Mouse (Mus musculus) limb, embryonic 12.5 days (tissue): Measurements from ENCODE around the gene Syncrip. TPM values are rescaled to one million over a fixed set of nuclear protein-coding genes. Genes with fewer than 3 reads are reported as not detected.
A peak's percentile ranks its signal among the peaks of the same experiment; 100 is the strongest.
"Not testable (repeated sequence)": the region's sequence is repeated elsewhere in the genome, so short reads cannot be mapped to it uniquely, and the experiment has no call there.

Experiments used
- ATAC-seq: fragments of 200-750 bp; cut with Nextera tagmentation; 2 replicates; pipeline ENCODE4 v1.8.0; 2017; ENCODE audit warnings: low read depth, moderate TSS enrichment; ENCODE audit not compliant: insufficient number of reproducible peaks, insufficient read depth, low FRiP score, low TSS enrichment
- H3K27ac ChIP-seq: fragments of 300-500 bp; sonication (generic); 2 replicates; pipeline ENCODE4 v1.5.1; 2016; ENCODE audit warnings: mild to moderate bottlenecking, moderate library complexity
- H3K27me3 ChIP-seq: fragments of 300-500 bp; sonication (generic); 2 replicates; pipeline ENCODE4 v1.6.1; 2016; ENCODE audit warnings: mild to moderate bottlenecking, moderate library complexity
- H3K36me3 ChIP-seq: fragments of 300-500 bp; sonication (generic); 2 replicates; pipeline ENCODE4 v1.6.1; 2016; ENCODE audit warnings: mild to moderate bottlenecking, moderate library complexity
- H3K4me1 ChIP-seq: fragments of 300-500 bp; sonication (generic); replicated peaks from 2 replicates; pipeline ENCODE4 v1.6.1; 2016
- H3K4me2 ChIP-seq: fragments of 300-500 bp; sonication (generic); 2 replicates; pipeline ENCODE4 v1.6.1; 2016; ENCODE audit warnings: mild to moderate bottlenecking, moderate library complexity
- H3K4me3 ChIP-seq: fragments of 300-500 bp; sonication (generic); replicated peaks from 2 replicates; pipeline ENCODE4 v1.5.1; 2016; ENCODE audit warnings: mild to moderate bottlenecking
- H3K9ac ChIP-seq: fragments of 300-500 bp; sonication (generic); replicated peaks from 2 replicates; pipeline ENCODE4 v1.6.1; 2016; ENCODE audit warnings: mild to moderate bottlenecking, moderate library complexity
- H3K9me3 ChIP-seq: fragments of 300-500 bp; sonication (generic); 2 replicates; pipeline ENCODE4 v1.6.1; 2016; ENCODE audit warnings: mild to moderate bottlenecking, moderate library complexity
- WGBS: fragments of 180-500 bp; shearing (Covaris S2); methylation state at CpG from one replicate; pipeline ENCODE4 v1.1.7; 2016; 5-methylcytosine and 5-hydroxymethylcytosine counted together
- polyA plus RNA-seq: library from polyadenylated mRNA; unstranded; fragments of >200 nt; fragmentation: Nextera tagmentation; extraction: Ambion mirVana; gene quantifications from 2 replicates; pipeline ENCODE4 v1.2.1, GENCODE M21; 2016

Syncrip gene
- polyA plus RNA-seq, 1 experiment from 2014 or later, result 124 TPM

DNA sequence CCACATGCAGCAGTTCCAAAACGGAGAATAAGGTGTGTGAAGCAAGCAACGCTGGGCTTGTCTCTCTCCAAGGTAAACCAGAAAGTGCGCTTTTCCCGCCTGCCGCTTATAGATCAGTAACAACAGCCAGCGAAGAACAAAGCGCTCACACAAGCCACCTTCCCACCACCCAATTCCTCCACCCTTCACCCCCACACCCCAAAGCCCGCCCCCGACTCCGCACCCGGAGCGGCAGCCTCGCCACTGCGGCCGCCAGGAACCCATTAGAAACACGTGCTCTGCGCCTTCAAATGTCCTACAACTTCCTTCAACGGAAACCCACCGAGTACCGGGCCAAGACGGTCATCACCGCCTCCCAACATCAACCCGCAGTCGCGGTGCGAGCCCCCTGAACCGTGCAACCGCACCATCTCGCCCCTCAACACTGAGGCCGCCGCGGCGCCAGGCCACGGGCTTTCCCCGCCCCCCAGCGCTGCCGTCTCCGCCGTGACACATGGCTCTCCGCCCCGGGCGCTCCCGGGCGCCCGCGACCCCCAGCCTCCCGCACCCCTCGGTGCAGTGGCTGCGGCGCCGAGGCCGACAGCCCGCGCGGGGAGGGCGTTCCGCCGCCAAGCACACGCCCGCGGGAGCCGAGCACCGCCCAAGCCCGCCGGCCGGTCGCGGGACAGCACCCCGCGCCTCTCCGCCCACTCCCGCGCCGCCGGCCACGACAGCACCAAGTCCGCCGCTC, 1.1 kb downstream of the Syncrip start:
- Histone ChIP-seq H3K27me3 (no peaks in the 10 kb centered on the region), H3K9ac (peak overlapping the region; percentile 99), H3K4me1 (peaks cover 10% of the 10 kb centered on the region), H3K36me3 (peaks cover 18% of the 10 kb centered on the region), H3K4me3 (peak overlapping the region; percentile 100), H3K9me3 (no peaks in the 10 kb centered on the region), H3K27ac (peak overlapping the region; percentile 99), H3K4me2 (peak overlapping the region; percentile 79)
- ATAC-seq, result no peak; the same call in 1 of the 2 replicates
- WGBS, result under 1% methylated on average over 77 of the region's 78 CpGs

DNA sequence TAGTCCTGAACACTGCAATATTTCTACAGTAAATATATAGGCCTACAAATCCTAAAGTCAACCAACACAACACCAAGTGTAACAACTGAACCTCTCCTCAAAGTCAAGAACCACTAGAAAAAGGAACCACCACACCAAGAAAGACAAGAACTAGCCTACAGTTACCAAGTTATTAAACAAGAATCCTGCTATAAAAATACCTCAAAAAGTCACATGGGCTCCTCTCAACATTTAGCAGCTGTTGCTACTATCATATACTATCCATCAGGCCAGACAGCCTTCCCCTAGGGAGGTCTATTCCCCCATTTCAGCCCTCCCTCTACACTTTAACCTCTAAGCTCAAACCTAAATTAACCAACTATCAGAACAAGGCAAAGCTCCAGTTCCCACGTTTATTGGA, 2.3 kb downstream of the Syncrip start:
- H3K36me3 ChIP-seq, result peaks cover 28% of the 10 kb centered on the region

DNA sequence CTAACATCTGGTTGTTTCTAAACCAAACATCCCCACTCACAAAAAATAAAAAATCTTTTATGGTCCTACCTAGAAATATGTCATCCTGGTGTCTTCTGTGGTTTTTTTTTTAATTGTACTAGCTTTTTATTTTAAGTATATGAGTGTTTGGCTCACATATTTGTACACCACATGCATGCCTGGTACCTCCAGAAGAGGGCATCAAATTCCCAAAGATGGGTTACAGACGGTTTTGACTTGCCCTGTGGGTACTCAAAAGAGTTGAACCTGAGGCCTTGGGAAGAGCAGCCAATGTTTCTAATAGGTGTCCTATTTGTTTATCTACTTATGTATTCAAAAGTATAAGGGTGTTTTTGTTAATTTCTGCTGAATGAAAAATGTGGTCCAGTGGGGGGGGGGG, 6.2 kb downstream of the Syncrip start:
- Histone ChIP-seq H3K9ac (no peak overlapping the region), H3K4me2 (no peak overlapping the region), H3K27me3 (no peaks in the 10 kb centered on the region), H3K9me3 (no peaks in the 10 kb centered on the region), H3K4me3 (no peak overlapping the region), H3K27ac (no peak overlapping the region), H3K4me1 (peaks cover 8% of the 10 kb centered on the region), H3K36me3 (peaks cover 58% of the 10 kb centered on the region)
- WGBS, result 34% methylated on average over 1 of the region's 1 CpGs
- no peak for ATAC-seq

More for the DNA sequence above, 2.3 kb downstream of the Syncrip start:
- Histone ChIP-seq H3K9ac (peak overlapping the region; percentile 99; the same call in 1 of the 2 replicates), H3K4me2 (peak overlapping the region; percentile 79), H3K27me3 (no peaks in the 10 kb centered on the region), H3K27ac (no peak overlapping the region), H3K4me1 (peaks cover 10% of the 10 kb centered on the region), H3K9me3 (no peaks in the 10 kb centered on the region), H3K4me3 (peak overlapping the region; percentile 100)
- ATAC-seq, result no peak
- WGBS, result 10% methylated on average over 1 of the region's 1 CpGs

DNA sequence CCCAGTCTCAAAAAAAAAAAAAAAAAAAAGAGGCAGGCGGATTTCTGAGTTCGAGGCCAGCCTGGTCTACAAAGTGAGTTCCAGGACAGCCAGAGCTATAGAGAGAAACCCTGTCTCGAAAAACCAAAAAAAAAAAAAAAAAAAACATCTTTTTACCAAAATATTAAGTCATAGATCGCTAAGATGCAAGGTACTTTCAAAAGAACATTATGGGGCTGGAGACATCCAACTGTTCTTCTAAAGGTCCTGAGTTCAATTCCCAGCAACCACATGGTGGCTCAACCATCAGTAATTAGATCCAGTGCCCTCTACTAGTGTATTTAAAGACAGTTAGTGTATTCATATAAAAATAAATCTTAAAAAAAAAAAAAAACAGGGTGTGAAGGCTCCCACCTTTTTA, 21.4 kb downstream of the Syncrip start:
- not testable (repeated sequence) for H3K4me3 ChIP-seq, ATAC-seq, H3K4me2 ChIP-seq, H3K27ac ChIP-seq, H3K4me1 ChIP-seq, H3K9ac ChIP-seq, H3K9me3 ChIP-seq, H3K27me3 ChIP-seq
- WGBS, result 98% methylated on average over 2 of the region's 4 CpGs
- H3K36me3 ChIP-seq, result peaks cover 64% of the 10 kb centered on the region

DNA sequence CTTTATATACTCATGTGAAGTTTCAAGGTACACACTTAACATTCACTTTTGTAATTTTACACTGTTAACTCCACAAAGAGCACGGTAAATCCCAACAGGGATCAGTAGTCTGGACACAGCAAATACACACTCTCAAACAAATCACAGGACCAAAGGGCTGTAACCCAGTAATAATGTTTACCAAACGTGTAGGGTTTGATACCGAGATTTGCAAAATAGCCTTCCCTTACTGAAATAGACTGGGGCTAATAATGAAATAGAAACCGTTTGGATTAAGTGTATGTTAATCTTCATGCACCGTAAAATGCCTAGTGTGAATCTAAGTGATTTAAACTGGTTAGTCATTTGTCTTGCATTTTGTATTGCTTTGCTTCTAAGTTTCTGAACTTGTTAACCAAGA, 42.4 kb downstream of the Syncrip start:
- peaks cover 7% of the 10 kb centered on the region; the same call in 1 of the 2 replicates for H3K4me1 ChIP-seq
- H3K9ac ChIP-seq, result no peak overlapping the region
- 29% methylated on average over 5 of the region's 5 CpGs for WGBS
- H3K36me3 ChIP-seq, result peaks cover 5% of the 10 kb centered on the region; the same call in 1 of the 2 replicates
- no peak overlapping the region for H3K4me3 ChIP-seq
- H3K9me3 ChIP-seq, result no peaks in the 10 kb centered on the region
- no peaks in the 10 kb centered on the region for H3K27me3 ChIP-seq
- H3K4me2 ChIP-seq, result peak overlapping the region; percentile 83
- no peak for ATAC-seq
- H3K27ac ChIP-seq, result no peak overlapping the region

DNA sequence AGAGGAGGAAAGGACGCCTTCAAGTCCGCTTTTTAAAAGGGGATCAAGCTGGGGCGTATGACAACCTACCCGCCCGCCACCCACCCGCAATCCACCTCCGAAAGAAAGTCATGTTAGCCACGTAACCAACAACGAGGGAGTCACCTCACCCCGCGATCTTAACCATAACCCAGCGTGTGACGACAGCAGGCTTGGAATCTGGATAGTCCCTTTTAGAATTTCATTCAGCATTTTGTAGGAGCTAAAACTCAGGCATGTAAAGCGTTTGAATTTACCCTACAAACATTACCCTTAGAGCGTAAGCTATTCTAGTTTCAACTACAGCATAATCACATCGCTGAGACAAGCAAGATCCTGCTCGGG, 43.2 kb downstream of the Syncrip start:
- no peaks in the 10 kb centered on the region for H3K27me3 ChIP-seq
- WGBS, result 2% methylated on average over 17 of the region's 17 CpGs

DNA sequence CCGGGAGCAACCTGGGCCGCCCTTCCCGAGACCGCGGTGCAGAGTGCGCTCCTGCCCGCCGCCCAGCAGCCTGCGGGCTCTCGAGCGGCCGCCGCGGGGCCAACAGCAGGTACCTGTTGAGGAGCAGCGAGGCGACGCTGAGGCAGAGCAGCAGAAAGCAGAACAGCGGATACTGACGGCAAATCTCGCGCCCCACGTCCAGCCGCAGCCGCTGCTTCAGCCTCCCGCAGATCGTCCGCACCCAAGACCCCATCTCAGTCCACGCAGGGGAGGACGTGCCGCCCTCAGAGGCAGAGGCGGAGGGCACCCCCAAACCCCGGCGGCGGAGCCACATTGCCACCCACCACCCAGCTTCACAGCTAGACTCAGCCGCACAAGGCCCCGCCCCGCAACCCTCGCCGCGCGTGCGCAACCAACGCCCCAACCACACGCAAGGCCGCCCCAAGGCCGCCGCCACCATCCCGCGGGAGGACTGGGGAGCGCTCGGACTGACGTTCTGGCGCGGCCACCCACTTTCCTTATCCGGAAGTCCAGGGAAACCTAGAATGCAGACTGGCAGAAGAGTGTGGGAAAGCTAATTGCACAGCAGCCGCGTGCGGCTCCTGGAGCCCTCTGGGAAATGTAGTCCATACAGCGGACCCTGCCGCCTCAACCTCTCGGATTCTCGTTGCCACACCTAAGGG, 43.7 kb downstream of the Syncrip start, which contains the start of gene Snx14:
Gene Snx14 (minus strand): TSS at position 404 of the 683 bp plus-strand sequence.
- under 1% methylated on average over 61 of the region's 62 CpGs for WGBS
- H3K4me2 ChIP-seq, result peak within 1 kb of the TSS; percentile 83

More for the DNA sequence above, 43.2 kb downstream of the Syncrip start:
- no peak for ATAC-seq
- Histone ChIP-seq H3K36me3 (no peaks in the 10 kb centered on the region), H3K4me3 (peak overlapping the region; percentile 67), H3K9me3 (no peaks in the 10 kb centered on the region), H3K9ac (peak overlapping the region; percentile 78), H3K4me2 (peak overlapping the region; percentile 83), H3K4me1 (peaks cover 7% of the 10 kb centered on the region; the same call in 1 of the 2 replicates), H3K27ac (peak overlapping the region; percentile 84)

DNA sequence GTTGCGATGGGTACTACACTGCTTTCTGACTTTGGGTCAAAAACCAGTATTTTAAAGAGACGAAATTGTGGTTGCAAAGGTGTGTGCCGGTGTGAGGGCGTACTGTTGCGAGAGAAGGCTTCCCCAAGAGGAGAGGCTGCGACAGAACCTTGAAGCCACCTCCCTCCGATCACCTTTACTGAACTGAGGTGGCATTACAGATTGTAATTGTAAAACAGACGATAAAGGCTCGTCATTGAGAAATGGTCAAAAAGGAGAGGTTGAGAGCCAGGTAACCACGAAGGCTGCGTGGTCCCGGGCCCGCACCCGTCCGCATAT, 44.2 kb downstream of the Syncrip start:
- peak overlapping the region; percentile 84 for H3K27ac ChIP-seq
- 1% methylated on average over 15 of the region's 15 CpGs for WGBS

More for the DNA sequence above, 43.7 kb downstream of the Syncrip start, which contains the start of gene Snx14:
- Histone ChIP-seq H3K9me3 (no peaks in the 10 kb centered on the region), H3K27ac (peak within 1 kb of the TSS; percentile 84), H3K36me3 (no peaks in the 10 kb centered on the region), H3K27me3 (no peaks in the 10 kb centered on the region), H3K4me3 (peak within 1 kb of the TSS; percentile 67), H3K9ac (peak within 1 kb of the TSS; percentile 78), H3K4me1 (peaks cover 7% of the 10 kb centered on the region; the same call in 1 of the 2 replicates)
- peak; percentile 97 for ATAC-seq

DNA sequence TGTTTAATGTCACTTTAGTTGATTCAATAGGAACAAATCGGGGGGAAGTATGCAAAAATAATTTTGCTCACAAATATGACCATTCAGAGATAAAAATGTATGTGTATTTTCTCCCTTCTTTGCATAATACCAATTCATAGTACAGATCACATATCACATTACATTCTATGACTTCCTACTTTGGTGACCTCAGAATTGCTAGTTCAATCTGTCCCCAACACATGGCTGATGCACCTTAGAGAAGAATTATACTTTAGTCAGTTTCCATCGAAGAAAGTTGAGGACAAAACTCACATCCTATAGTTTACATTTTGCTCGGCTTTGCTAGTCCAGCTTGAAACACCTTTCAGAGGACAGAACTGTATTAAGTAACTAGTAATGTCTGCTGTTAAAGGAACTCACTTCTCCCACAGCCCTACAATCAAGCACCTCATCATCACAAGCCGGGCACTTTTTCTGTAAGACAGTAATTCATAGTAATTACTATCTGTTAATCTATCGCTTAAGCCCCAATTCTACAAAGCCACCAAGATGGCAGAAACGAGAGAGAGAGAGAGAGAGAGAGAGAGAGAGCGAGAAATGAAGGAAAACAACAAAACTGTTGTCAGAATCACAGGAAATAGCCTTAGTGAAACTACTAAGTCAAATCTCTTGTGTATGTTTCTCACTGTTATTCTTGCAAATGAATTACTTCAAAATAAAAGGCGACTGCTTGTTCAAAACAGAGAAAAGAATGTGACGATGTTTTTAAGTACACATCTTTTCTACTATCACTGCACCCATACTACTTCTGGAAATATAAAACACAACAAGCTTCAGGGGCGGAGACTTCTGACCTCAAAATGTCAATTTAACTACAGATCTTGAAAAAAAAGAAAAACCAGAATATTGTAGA, 44.8 kb downstream of the Syncrip start:
- peak overlapping the region; percentile 83 for H3K4me2 ChIP-seq
- WGBS, result 56% methylated on average over 10 of the region's 10 CpGs
- peaks cover 7% of the 10 kb centered on the region; the same call in 1 of the 2 replicates for H3K4me1 ChIP-seq
- H3K27ac ChIP-seq, result no peak overlapping the region
- no peaks in the 10 kb centered on the region for H3K27me3 ChIP-seq
- H3K36me3 ChIP-seq, result no peaks in the 10 kb centered on the region
- peak overlapping the region; percentile 78 for H3K9ac ChIP-seq
- H3K4me3 ChIP-seq, result peak overlapping the region; percentile 67
- H3K9me3 ChIP-seq, result no peaks in the 10 kb centered on the region
- ATAC-seq, result no peak

More for the DNA sequence above, 44.2 kb downstream of the Syncrip start:
- Histone ChIP-seq H3K27me3 (no peaks in the 10 kb centered on the region), H3K36me3 (no peaks in the 10 kb centered on the region), H3K4me1 (peaks cover 7% of the 10 kb centered on the region; the same call in 1 of the 2 replicates), H3K9ac (peak overlapping the region; percentile 78), H3K9me3 (no peaks in the 10 kb centered on the region), H3K4me3 (peak overlapping the region; percentile 67), H3K4me2 (peak overlapping the region; percentile 83)
- ATAC-seq, result no peak

DNA sequence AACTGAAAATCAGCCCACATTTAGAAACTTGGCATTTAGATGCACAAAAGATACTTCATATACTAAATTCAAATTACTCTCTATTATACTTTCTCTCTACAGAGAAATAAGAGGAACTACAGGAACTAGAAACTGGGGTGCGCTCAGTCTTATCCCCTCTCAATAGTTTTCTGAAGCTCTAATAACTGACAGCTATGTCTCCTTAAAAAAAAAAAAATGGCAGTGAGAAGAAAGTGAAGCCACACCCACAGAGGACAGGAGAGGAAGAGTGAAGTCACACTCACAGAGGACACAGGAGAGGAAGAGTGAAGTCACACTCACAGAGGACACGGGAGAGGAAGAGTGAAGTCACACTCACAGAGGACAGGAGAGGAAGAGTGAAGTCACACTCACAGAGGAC, 58.0 kb downstream of the Syncrip start:
- H3K27me3 ChIP-seq, result no peaks in the 10 kb centered on the region
- no peak overlapping the region for H3K4me3 ChIP-seq
- no peak overlapping the region for H3K9ac ChIP-seq
- no peak for ATAC-seq
- H3K4me2 ChIP-seq, result no peak overlapping the region
- no peaks in the 10 kb centered on the region for H3K9me3 ChIP-seq
- no peaks in the 10 kb centered on the region for H3K4me1 ChIP-seq
- 83% methylated on average over 2 of the region's 2 CpGs for WGBS
- H3K36me3 ChIP-seq, result peaks cover 23% of the 10 kb centered on the region; the same call in 1 of the 2 replicates
- H3K27ac ChIP-seq, result no peak overlapping the region
